In the genomic region with DNA sequence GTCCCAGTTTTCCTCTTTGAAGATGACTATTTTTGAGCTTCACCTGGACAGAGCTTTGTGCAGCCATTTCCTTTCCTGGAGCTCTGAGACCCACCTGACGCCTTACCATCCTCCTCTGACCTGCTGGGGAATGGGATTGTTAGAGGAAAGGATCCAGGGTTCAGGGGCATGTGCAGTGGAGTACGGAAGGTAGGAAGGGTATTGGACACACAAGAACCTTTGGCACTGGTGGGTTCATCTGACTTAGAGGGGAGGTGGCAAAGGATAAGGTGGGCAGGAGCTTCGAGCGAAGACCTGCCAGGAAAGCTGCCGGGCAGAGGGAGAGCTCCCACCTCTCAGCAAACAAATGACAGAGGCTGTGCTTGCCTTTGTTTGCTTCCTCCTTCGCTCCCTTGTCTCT, we compare ENCODE assay signal across 10 mouse cellular contexts. TPM values are rescaled to one million over a fixed set of nuclear protein-coding genes. Genes with fewer than 3 reads are reported as not detected.
DNase-seq lines count a peak whose midpoint lies in the region; TF ChIP-seq lines count a peak whose summit lies in the region.
"Had no signal": no experiment of that assay in that cellular context is flagged by ENCODE, and none has a peak within 500 bp of the region (broad histone marks: within the 10 kb centered on the region; RNA-seq: fewer than 3 reads in every experiment).

No protein-coding gene starts in this region.

- 38% methylated on average over 6 of the region's 6 CpGs for WGBS in limb, embryonic 10.5 days

- intact Hi-C loops in left cerebral cortex, adult 2 months (cut with DNase I): loop anchor here (2.0 kb wide), 1 partner anchor 16 kb away; no protein-coding TSS in a partner anchor
- intact Hi-C loops in left cerebral cortex, postnatal 4 days (cut with DNase I): no loop called here

- TF ChIP-seq CTCF in left cerebral cortex, adult 2 months (IDR thresholded peaks at IDR 0.05): no peak

- peak; percentile 31 to 46 for DNase-seq in cerebellum, adult 18-20 months
- no peak for DNase-seq in cerebellum, adult 11-12 months
- peak in 1 of 2 experiments; percentile 35 for DNase-seq in left cerebral cortex, adult 2 months (ENCODE audit: extremely low spot score in 1 of 2, low spot score in 2 of 2)
- DNase-seq in left cerebral cortex, postnatal 4 days: no peak
- DNase-seq in limb, embryonic 10.5 days (ENCODE audit: low spot score): no peak
- peak; percentile 41 for DNase-seq in retina, embryonic 14.5 days (ENCODE audit: low spot score)
- DNase-seq in layer of hippocampus, adult 9-10 months (ENCODE audit: low spot score): no peak
- DNase-seq in frontal cortex, postnatal 14 days (ENCODE audit: low spot score in 2 of 2): no peak
- DNase-seq: kidney, adult 8-10 months had no signal

- H3K9me3 ChIP-seq in limb, embryonic 10.5 days (replicated peaks): no peaks in the 10 kb centered on the region

- 0 out of 2 replicates have a peak, but pooled peaks cover under 1% of the 10 kb centered on the region for H3K36me3 ChIP-seq in limb, embryonic 10.5 days

- H3K4me1 ChIP-seq in limb, embryonic 10.5 days: peaks cover 32% of the 10 kb centered on the region

- H3K27me3 ChIP-seq in limb, embryonic 10.5 days (ENCODE audit: low read depth, poor library complexity, severe bottlenecking): peaks cover 87% of the 10 kb centered on the region

- H3K27ac ChIP-seq in left cerebral cortex, adult 2 months: peak overlapping the region; percentile 97
- H3K27ac ChIP-seq in limb, embryonic 10.5 days: no peak overlapping the region

- peak overlapping the region; percentile 49 for H3K4me3 ChIP-seq in left cerebral cortex, adult 2 months
- peak overlapping the region; percentile 65; the same call in 1 of the 2 replicates for H3K4me3 ChIP-seq in limb, embryonic 10.5 days

RNA-seq across cellular contexts. Expression of a gene that starts 0.8 kb away (rescaled TPM):
- total RNA-seq in left cerebral cortex, adult 2 months (2021): 100 to 1,000 TPM; 259 to 287 TPM
- total RNA-seq in left cerebral cortex, postnatal 4 days (2021): 100 to 1,000 TPM; 143 TPM
- polyA plus RNA-seq in limb, embryonic 10.5 days (2016; fragmentation: Nextera tagmentation; extraction: Ambion mirVana): 3.2 and 5.5 TPM in 2 replicates
- total RNA-seq: megakaryocyte, adult 5-6 weeks had no signal

RNA-seq across cellular contexts. Expression of a gene that starts 18.1 kb away (rescaled TPM):
- total RNA-seq in left cerebral cortex, adult 2 months (2021): 10 to 100 TPM; 36.5 to 41.2 TPM
- 10 to 100 TPM; 37.5 to 43.6 TPM for total RNA-seq in left cerebral cortex, postnatal 4 days (2021)
- 52.0 and 63.6 TPM in 2 replicates for polyA plus RNA-seq in limb, embryonic 10.5 days (2016; fragmentation: Nextera tagmentation; extraction: Ambion mirVana)

RNA-seq across cellular contexts. Expression of a gene that starts 18.2 kb away (rescaled TPM):
- 100 to 1,000 TPM; 217 to 242 TPM for total RNA-seq in left cerebral cortex, adult 2 months (2021)
- 100 to 1,000 TPM; 158 to 162 TPM for total RNA-seq in left cerebral cortex, postnatal 4 days (2021)
- 216 and 220 TPM in 2 replicates for polyA plus RNA-seq in limb, embryonic 10.5 days (2016; fragmentation: Nextera tagmentation; extraction: Ambion mirVana)

RNA-seq across cellular contexts. Expression of a gene that starts 39.5 kb away (rescaled TPM):
- 100 to 1,000 TPM in 1 of 2 experiments, 10 to 100 TPM in 1; 99.8 to 115 TPM for total RNA-seq in left cerebral cortex, adult 2 months (2021)
- 100 to 1,000 TPM; 141 to 148 TPM for total RNA-seq in left cerebral cortex, postnatal 4 days (2021)
- polyA plus RNA-seq in limb, embryonic 10.5 days (2016; fragmentation: Nextera tagmentation; extraction: Ambion mirVana): 217 and 233 TPM in 2 replicates

RNA-seq across cellular contexts. Expression of a gene that starts 53.7 kb away (rescaled TPM):
- 100 to 1,000 TPM; 146 to 149 TPM for total RNA-seq in left cerebral cortex, adult 2 months (2021)
- total RNA-seq in left cerebral cortex, postnatal 4 days (2021): 100 to 1,000 TPM; 133 to 142 TPM
- 139 and 150 TPM in 2 replicates for polyA plus RNA-seq in limb, embryonic 10.5 days (2016; fragmentation: Nextera tagmentation; extraction: Ambion mirVana)

Comparison
In these comparisons a context has a peak if more than half of its experiments do, and no peak if none do; other contexts are left out.
1. DNase-seq: peak in cerebellum, adult 18-20 months (2 of 2) and retina, embryonic 14.5 days (single experiment); none in cerebellum, adult 11-12 months (single experiment), left cerebral cortex, postnatal 4 days (single experiment), limb, embryonic 10.5 days (single experiment), layer of hippocampus, adult 9-10 months (single experiment) and frontal cortex, postnatal 14 days (0 of 2).